Mouse (Mus musculus) hindbrain, embryonic 10.5 days (tissue): ENCODE measurements around the gene Pafah1b2. TPM values are rescaled to one million over a fixed set of nuclear protein-coding genes. Genes with fewer than 3 reads are reported as not detected.
A peak's percentile ranks its signal among the peaks of the same experiment; 100 is the strongest.

Source experiments
- DNase-seq: peaks from one replicate; pipeline ENCODE4 v3.0.0-alpha.2; 2017; ENCODE audit warnings: low spot score
- H3K27ac ChIP-seq: fragments of 300-500 bp; sonication (generic); 2 replicates; pipeline ENCODE4 v1.5.1; 2016; ENCODE audit warnings: mild to moderate bottlenecking, moderate library complexity
- H3K27me3 ChIP-seq: fragments of 300-500 bp; sonication (generic); 2 replicates; pipeline ENCODE4 v1.6.1; 2016; ENCODE audit warnings: mild to moderate bottlenecking; ENCODE audit not compliant: poor library complexity, insufficient read depth, severe bottlenecking
- H3K36me3 ChIP-seq: fragments of 300-500 bp; sonication (generic); 2 replicates; pipeline ENCODE4 v1.6.1; 2016; ENCODE audit warnings: mild to moderate bottlenecking, moderate library complexity
- H3K4me1 ChIP-seq: fragments of 300-500 bp; sonication (generic); replicated peaks from 2 replicates; pipeline ENCODE4 v1.6.1; 2016; ENCODE audit warnings: mild to moderate bottlenecking
- H3K4me3 ChIP-seq: fragments of 300-500 bp; sonication (generic); 2 replicates; pipeline ENCODE4 v1.5.1; 2016; ENCODE audit warnings: mild to moderate bottlenecking, moderate library complexity
- H3K9me3 ChIP-seq: fragments of 300-500 bp; sonication (generic); 2 replicates; pipeline ENCODE4 v1.6.1; 2016; ENCODE audit warnings: mild to moderate bottlenecking, moderate library complexity
- WGBS: fragments of 180-500 bp; shearing (Covaris S2); methylation state at CpG from one replicate; pipeline ENCODE4 v1.1.7; 2016; 5-methylcytosine and 5-hydroxymethylcytosine counted together
- polyA plus RNA-seq: library from polyadenylated mRNA; unstranded; fragments of >200 nt; fragmentation: Nextera tagmentation; extraction: Ambion mirVana; gene quantifications from 2 replicates; pipeline ENCODE4 v1.2.1, GENCODE M21; 2016

The Pafah1b2 gene
- polyA plus RNA-seq, 1 experiment from 2014 or later, result 275 TPM

DNA sequence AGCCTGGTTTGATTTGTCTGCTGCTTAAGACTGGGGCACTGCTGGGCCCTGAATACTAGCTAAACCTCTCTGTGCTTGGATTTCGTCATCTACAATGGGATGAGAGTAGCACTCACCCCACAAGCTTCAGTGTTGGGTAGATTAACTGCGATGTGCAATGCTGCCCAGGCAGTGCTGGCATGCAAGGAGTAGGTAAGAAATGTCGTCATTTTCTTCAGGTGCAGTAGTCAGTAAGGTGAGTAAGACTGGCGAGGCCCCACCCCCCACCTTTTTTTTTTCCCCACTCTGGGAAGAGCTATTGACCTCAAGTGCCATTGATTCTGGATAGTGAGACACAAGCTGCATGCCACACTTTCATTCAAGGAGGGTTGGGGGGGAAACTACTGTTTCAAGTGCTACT is 3.9 kb upstream of the Pafah1b2 start:
- H3K9me3 ChIP-seq, result no peaks in the 10 kb centered on the region
- no peaks in the 10 kb centered on the region for H3K27me3 ChIP-seq
- peaks cover 46% of the 10 kb centered on the region for H3K4me1 ChIP-seq
- H3K36me3 ChIP-seq, result peaks cover 27% of the 10 kb centered on the region
- no peak overlapping the region for H3K27ac ChIP-seq
- no peak for DNase-seq
- no peak overlapping the region for H3K4me3 ChIP-seq
- 68% methylated on average over 4 of the region's 4 CpGs for WGBS

DNA sequence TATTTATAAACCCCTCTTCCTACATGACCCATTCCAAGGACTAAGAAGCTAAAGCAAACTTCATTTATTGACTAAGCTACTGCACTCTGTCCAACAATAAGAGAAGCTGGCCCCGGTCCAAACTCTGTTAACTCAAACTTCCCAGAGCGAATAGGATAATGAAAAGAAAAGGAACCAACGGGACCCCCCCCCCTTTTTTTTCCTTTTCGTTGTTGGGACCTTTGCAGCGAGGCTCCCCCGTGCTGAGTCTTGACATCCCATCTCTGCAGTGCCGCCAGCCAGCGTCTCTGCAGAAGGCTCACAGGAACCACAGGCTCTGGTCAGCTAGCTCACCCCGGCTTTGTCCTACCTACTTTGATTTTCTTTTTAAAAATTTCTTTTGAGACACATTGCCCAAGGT is 3.3 kb upstream of the Pafah1b2 start:
- peaks cover 49% of the 10 kb centered on the region for H3K4me1 ChIP-seq
- H3K9me3 ChIP-seq, result no peaks in the 10 kb centered on the region
- H3K27me3 ChIP-seq, result no peaks in the 10 kb centered on the region
- no peak overlapping the region for H3K27ac ChIP-seq
- DNase-seq, result no peak
- H3K36me3 ChIP-seq, result peaks cover 21% of the 10 kb centered on the region
- 44% methylated on average over 9 of the region's 9 CpGs for WGBS
- H3K4me3 ChIP-seq, result no peak overlapping the region

DNA sequence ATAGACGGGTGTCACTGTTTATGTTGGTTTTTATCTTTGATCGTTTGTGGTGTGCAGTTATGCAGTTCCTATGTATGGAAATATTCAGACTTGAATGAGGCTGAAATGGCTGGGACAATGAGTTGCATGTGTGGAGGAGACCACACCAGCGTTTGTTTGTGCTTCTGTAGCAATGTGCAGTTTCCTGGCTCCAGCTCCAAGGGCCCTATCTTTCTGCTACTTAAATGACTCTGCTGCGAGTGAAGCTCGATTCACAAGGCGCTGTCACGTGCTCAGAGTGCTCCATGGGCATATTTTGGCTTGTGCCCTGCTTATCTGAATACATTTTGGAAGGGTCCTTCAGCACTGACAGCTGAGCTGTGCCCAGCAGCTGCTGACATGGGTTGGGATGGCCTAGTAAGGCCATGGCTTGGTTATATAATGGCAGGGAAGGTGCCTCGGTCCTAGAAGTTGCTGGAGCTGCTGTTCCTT is 2.6 kb upstream of the Pafah1b2 start:
- peaks cover 19% of the 10 kb centered on the region for H3K36me3 ChIP-seq
- peak overlapping the region; percentile 11; the same call in 1 of the 2 replicates for H3K4me3 ChIP-seq
- DNase-seq, result no peak
- 48% methylated on average over 8 of the region's 8 CpGs for WGBS
- no peaks in the 10 kb centered on the region for H3K27me3 ChIP-seq
- H3K9me3 ChIP-seq, result no peaks in the 10 kb centered on the region
- H3K27ac ChIP-seq, result no peak overlapping the region
- H3K4me1 ChIP-seq, result peaks cover 49% of the 10 kb centered on the region

DNA sequence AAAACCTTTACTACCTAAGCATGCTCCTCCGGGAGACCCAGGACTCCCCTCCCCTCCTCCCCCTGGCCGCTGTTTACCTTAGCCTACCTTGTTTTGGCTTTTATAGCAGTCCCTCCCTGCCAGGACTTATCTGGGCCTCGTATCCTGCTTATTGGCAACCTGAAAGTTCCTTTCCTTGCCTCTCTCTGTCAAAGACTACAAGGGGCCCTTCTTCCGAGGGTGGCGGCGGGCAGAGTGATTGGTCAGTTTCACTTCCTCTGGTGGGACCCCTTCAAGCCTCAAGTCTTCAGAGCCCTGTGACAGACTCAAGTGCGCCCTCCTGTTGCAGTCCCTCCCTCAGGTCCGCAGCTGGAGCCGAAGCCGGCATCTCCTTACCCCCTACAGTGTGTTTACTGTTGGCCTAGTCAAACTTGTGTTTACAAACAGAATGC is 1.8 kb upstream of the Pafah1b2 start:
- peak overlapping the region; percentile 37 for H3K27ac ChIP-seq
- peak overlapping the region; percentile 86 for H3K4me3 ChIP-seq
- peaks cover 49% of the 10 kb centered on the region for H3K4me1 ChIP-seq
- H3K27me3 ChIP-seq, result no peaks in the 10 kb centered on the region
- H3K36me3 ChIP-seq, result peaks cover 13% of the 10 kb centered on the region
- no peaks in the 10 kb centered on the region for H3K9me3 ChIP-seq
- peak; percentile 53 for DNase-seq
- 1% methylated on average over 10 of the region's 10 CpGs for WGBS

DNA sequence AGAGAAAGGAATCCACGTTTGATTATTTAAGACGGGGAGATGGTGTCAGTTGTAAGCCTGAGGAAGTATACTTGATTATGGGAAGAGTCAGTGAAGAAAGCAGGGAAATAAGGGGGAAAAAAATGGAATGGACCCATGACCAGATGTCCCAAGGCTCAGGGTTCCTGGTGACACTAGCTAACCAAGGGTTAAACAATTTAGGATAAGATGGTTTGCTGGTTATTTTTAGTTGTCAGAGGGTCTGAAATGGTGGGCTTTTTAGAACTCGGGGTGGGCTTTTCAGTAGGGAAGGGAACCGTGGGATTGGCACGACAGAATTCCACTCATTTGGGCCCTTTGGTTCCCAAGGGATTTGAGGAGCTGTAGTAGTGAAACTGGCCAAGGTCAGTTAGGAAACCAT is 1.1 kb upstream of the Pafah1b2 start:
- peak overlapping the region; percentile 96 for H3K27ac ChIP-seq
- H3K4me1 ChIP-seq, result peaks cover 49% of the 10 kb centered on the region
- H3K36me3 ChIP-seq, result peaks cover 7% of the 10 kb centered on the region
- H3K27me3 ChIP-seq, result no peaks in the 10 kb centered on the region
- no peak for DNase-seq
- H3K4me3 ChIP-seq, result peak overlapping the region; percentile 86
- H3K9me3 ChIP-seq, result no peaks in the 10 kb centered on the region
- WGBS, result 4% methylated on average over 5 of the region's 5 CpGs

DNA sequence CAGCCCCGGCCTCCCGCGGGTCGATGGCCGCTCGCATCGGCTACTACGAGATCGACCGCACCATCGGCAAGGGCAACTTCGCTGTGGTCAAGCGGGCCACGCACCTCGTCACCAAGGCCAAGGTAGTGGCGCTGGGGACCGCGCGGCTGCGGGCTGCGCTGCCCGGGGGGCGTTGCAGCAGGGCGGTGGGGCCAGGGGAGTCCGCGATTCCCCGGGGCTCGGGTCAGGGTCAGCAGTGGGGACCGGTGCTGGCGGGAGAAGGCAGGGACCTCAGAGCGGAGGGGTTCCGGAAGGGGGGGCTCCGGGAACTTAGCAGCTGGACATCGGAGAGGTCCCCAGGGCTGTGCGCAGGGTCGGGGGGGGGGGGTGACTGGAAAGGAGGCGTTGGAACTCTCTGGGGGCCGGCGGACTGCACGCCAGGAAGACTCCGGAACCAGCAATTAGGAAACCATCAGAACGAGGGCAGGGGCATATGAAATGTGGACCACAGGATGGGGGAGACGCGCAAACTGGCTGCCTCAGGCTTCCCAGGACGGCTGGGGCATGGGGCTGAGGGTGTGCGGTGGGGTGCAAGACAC is 608 bp upstream of the Pafah1b2 start:
- WGBS, result under 1% methylated on average over 46 of the region's 46 CpGs
- peaks cover 3% of the 10 kb centered on the region for H3K36me3 ChIP-seq
- peak overlapping the region; percentile 96 for H3K27ac ChIP-seq
- no peaks in the 10 kb centered on the region for H3K27me3 ChIP-seq
- H3K4me1 ChIP-seq, result peaks cover 49% of the 10 kb centered on the region
- peak overlapping the region; percentile 86 for H3K4me3 ChIP-seq
- H3K9me3 ChIP-seq, result no peaks in the 10 kb centered on the region
- peak; percentile 79 for DNase-seq

DNA sequence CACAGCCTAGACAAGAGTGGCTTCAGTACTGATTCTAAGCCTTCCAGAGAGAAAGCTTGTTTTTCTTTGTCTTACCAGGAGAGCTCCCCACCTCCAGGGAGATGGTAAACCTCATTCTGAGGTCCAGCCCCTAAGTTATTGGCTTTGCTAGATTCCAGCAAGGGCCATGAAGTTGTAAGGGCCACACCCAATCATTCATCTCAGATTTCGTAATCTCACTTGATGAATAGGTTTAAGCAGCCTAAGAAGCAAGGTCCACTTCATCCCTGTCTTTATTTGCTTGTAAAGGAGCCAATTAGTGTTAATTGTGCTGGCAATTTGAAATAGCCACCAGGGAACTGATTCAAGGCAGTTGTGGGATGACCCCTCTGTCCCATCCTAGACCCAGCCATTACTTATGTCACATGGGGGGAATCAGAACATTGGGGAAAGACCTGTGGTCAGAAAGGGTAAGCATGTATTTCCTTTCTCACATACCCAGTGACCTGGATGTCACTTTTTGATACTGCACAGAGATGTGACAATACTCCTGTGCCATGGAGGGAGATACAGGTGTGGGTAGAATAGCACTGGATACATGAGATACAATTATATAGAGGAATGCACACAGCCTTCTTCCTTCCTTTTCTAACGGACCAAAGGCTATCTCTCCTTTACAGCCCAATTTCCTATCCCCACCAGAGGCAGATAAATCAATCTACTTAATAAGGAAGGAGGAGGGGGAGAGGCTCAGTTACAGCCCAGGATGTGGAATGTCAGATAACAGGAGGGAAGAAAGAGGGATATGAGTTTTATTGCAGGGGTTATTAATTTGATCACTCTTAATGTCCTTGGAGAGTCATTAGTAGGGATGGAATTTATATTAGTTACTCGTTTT is 1.2 kb downstream of the Pafah1b2 start:
- no peaks in the 10 kb centered on the region for H3K27me3 ChIP-seq
- H3K9me3 ChIP-seq, result no peaks in the 10 kb centered on the region
- H3K36me3 ChIP-seq, result no peaks in the 10 kb centered on the region
- H3K4me1 ChIP-seq, result peaks cover 45% of the 10 kb centered on the region
- peak overlapping the region; percentile 96 for H3K27ac ChIP-seq
- no peak for DNase-seq
- 59% methylated on average over 3 of the region's 3 CpGs for WGBS
- H3K4me3 ChIP-seq, result peak overlapping the region; percentile 86

DNA sequence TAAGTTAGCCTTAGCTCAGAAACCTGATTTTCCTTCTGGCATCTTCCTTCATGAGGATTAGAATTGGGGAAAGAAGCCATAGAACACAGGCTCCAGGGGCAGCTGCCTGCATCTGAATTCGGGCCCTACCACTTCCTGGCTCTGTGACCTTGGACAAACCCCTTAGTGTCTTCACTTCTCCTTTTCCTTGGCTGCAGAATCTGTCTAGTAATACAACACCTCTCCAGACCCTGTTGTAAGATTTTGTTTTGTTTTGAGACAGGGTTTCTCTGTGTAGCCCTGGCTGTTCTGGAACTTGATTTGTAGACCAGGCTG is 2.9 kb downstream of the Pafah1b2 start:
- Histone ChIP-seq H3K9me3 (no peaks in the 10 kb centered on the region), H3K4me3 (no peak overlapping the region), H3K36me3 (no peaks in the 10 kb centered on the region), H3K27me3 (no peaks in the 10 kb centered on the region), H3K4me1 (peaks cover 28% of the 10 kb centered on the region), H3K27ac (no peak overlapping the region)
- WGBS, result 74% methylated on average over 1 of the region's 1 CpGs
- DNase-seq, result no peak

DNA sequence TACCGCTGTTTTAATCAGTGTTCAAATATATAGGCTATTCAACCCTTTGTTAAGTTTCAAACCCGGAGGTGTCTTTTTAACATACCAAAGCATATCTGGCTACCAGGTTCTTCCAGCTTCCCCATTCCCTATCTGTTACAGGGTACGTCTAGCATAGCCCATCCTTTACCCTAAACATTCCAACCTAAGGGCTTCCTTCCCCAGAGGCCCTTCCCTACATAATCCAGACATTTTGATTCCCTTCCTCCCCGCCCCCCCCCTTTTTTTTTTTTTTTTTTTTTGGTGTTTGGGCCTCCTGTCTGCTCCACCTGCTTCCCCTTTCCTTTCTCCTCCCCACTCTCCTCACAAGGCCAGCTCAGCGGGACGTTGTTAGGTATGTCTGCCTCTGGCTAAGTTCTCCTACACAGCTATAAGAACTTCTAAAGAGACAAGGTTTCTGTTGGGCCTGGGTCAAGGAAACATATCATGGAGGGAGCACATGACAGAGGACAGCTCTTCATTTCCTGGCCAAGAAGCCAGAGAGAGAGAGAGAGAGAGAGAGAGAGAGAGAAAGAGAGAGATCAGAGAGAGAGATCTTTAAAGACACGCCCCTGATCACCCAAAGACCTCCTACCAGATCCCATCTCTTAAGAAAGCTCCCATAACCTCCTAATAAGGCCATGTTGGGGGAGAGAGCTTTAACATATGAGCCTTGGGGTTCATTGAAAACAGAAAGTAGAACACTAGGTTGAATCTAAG is 3.4 kb downstream of the Pafah1b2 start:
- H3K4me3 ChIP-seq, result no peak overlapping the region
- no peak overlapping the region for H3K27ac ChIP-seq
- peaks cover 23% of the 10 kb centered on the region for H3K4me1 ChIP-seq
- no peaks in the 10 kb centered on the region for H3K36me3 ChIP-seq
- no peaks in the 10 kb centered on the region for H3K9me3 ChIP-seq
- DNase-seq, result no peak
- 78% methylated on average over 7 of the region's 7 CpGs for WGBS
- no peaks in the 10 kb centered on the region for H3K27me3 ChIP-seq

DNA sequence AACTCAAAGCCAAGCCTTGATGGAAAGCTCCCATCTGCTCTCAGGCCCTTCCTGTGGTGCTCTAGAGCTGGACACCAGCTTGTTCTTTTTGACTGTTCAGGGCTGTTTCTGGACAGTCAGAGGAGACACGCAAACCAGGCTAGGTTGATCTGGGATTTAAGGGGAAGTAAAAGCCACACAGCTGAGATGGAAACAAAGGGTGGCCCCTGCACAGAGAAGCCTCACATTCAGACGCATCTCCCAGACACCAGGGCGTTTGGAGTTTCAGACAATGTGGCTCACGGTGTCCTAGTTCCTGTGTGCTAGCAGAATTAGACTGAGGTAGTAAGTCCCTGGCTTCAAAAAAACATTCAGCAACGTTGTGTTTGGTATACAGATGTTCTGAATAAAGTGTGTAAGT is 6.3 kb downstream of the Pafah1b2 start:
- no peak overlapping the region for H3K27ac ChIP-seq
- peaks cover under 1% of the 10 kb centered on the region; the same call in 1 of the 2 replicates for H3K4me1 ChIP-seq
- no peaks in the 10 kb centered on the region for H3K27me3 ChIP-seq
- no peak overlapping the region for H3K4me3 ChIP-seq
- 66% methylated on average over 5 of the region's 5 CpGs for WGBS
- no peaks in the 10 kb centered on the region for H3K36me3 ChIP-seq
- H3K9me3 ChIP-seq, result no peaks in the 10 kb centered on the region
- DNase-seq, result no peak

DNA sequence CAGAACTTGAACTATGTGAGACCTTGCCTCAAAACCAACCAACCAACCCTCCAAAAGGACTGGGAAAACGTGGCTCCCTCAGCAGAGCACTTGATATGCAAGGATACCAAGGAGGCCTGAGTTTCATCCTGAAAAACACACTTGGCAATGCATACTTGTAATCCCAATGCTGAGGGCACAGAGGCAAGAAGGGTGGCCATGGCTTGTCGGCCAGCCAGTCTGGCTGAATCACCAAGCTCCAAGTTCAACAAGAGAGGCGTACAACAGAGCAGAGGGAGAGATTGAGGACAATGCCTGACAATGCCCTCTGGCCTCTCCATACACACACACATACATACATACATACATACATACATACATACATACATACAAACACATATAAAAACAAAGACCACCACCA is 8.0 kb downstream of the Pafah1b2 start:
- 63% methylated on average over 3 of the region's 3 CpGs for WGBS
- DNase-seq, result no peak
- Histone ChIP-seq H3K36me3 (no peaks in the 10 kb centered on the region), H3K27ac (no peak overlapping the region), H3K27me3 (no peaks in the 10 kb centered on the region), H3K9me3 (no peaks in the 10 kb centered on the region), H3K4me3 (no peak overlapping the region), H3K4me1 (no peaks in the 10 kb centered on the region)

DNA sequence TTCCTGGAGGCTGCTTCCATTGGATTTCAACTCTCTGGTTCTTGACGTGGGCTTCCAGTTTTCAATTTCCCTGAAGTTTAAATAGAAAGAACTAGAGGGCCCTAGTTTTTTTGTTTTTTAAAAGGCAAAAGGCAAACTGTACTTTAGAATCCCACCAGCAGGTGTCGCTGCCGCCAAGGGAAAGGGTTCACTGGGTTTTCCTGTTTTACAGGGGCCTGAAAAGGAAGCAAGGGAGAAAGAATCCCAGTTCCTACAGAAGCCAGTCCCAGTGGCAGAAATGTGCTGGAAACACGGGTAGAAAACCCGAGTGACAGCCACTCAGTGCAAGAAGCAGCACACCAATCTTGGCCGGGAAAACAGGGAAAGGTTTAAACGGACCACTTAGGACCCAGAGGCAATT is 8.8 kb downstream of the Pafah1b2 start:
- no peak overlapping the region for H3K4me3 ChIP-seq
- no peaks in the 10 kb centered on the region for H3K9me3 ChIP-seq
- 12% methylated on average over 7 of the region's 7 CpGs for WGBS
- no peaks in the 10 kb centered on the region for H3K4me1 ChIP-seq
- H3K36me3 ChIP-seq, result no peaks in the 10 kb centered on the region
- no peak overlapping the region for H3K27ac ChIP-seq
- H3K27me3 ChIP-seq, result no peaks in the 10 kb centered on the region
- DNase-seq, result peak; percentile 83

DNA sequence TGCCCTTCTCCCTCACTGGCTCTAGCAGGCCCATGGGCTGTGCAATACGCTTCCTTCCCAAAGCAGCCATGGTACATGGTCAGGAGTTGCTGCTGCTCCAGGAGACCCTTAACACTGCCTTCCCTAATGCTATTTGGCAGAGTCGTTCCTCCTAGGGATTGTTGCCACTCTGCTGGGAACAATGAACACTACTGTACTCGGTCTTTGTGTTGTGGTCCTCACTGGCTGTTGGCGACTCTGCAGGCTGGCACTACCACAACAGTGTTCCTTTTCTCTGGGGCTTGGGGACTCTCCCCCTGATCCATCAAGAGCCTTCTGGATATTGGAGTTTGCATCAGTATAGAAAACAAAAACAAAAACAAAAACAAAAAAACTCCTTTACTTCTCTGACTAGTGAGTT is 13.5 kb downstream of the Pafah1b2 start:
- Histone ChIP-seq H3K27me3 (no peaks in the 10 kb centered on the region), H3K4me3 (no peak overlapping the region), H3K36me3 (no peaks in the 10 kb centered on the region), H3K4me1 (no peaks in the 10 kb centered on the region), H3K27ac (no peak overlapping the region), H3K9me3 (no peaks in the 10 kb centered on the region)
- DNase-seq, result no peak
- WGBS, result 72% methylated on average over 4 of the region's 4 CpGs
